Mouse (Mus musculus) erythroblast, embryonic 14.5 days (primary cell): ENCODE data around the gene Tppp.

Experiments used
- GATA1 ChIP-seq: IDR thresholded peaks from 2 replicates; pipeline ENCODE4 v1.6.1; 2012; ENCODE audit warnings: low read length, inconsistent platforms, mixed read lengths
- TAL1 ChIP-seq: IDR thresholded peaks from 3 replicates; pipeline ENCODE4 v1.6.1; 2012; ENCODE audit warnings: low read length, inconsistent platforms, mixed read lengths

GRCm38 (mm10) chr13:73990325-73990724 is 18.9 kb upstream of the Tppp start:
- no peak for TF ChIP-seq TAL1
- no peak for TF ChIP-seq GATA1
